Mouse (Mus musculus) kidney, postnatal 36 days (tissue): Measurements from ENCODE around the gene Prrt2.

ENCODE experiments used
- DNase-seq, 2 experiments: peaks; one replicate each; pipeline ENCODE4 v3.0.0; 2021 to 2022; ENCODE audit warnings: mixed read lengths in 2 of 2

Gene Prrt2

GRCm38 (mm10) chr7:127020901-127021562, at the start of gene Prrt2, which contains the start of gene Gm42742:
Prrt2 (minus strand) TSS chr7:127021211.
Gm42742 (minus strand) TSS chr7:127021097.
- DNase-seq = peak in 1 of 2 experiments; percentile 43

GRCm38 (mm10) chr7:127066317-127066716, 45.3 kb upstream of the Prrt2 start:
- DNase-seq = no peak

- DNase-seq = no peak
These were observed 44.5 kb upstream of the Prrt2 start for GRCm38 (mm10) chr7:127065538-127065937.

GRCm38 (mm10) chr7:127055026-127055585, 34.1 kb upstream of the Prrt2 start:
- no peak for DNase-seq

- peak; percentile 93 for DNase-seq
These were observed 21.1 kb upstream of the Prrt2 start, which contains the start of gene Kif22 for GRCm38 (mm10) chr7:127041851-127042672. Kif22 (minus strand) TSS chr7:127042471.

GRCm38 (mm10) chr7:127031244-127031643, 10.2 kb upstream of the Prrt2 start:
- no peak for DNase-seq

GRCm38 (mm10) chr7:127030172-127030571, 9.2 kb upstream of the Prrt2 start:
- DNase-seq = no peak

- DNase-seq = no peak
These were observed 6.9 kb upstream of the Prrt2 start for GRCm38 (mm10) chr7:127027885-127028284.

- DNase-seq = peak; percentile 100
These were observed 6.1 kb upstream of the Prrt2 start, which contains the start of gene Maz for GRCm38 (mm10) chr7:127026984-127027726. Maz (minus strand) TSS chr7:127027037.

- no peak for DNase-seq
These were observed 5.6 kb upstream of the Prrt2 start for GRCm38 (mm10) chr7:127026616-127026983.

GRCm38 (mm10) chr7:127026161-127026600, 5.2 kb upstream of the Prrt2 start:
- DNase-seq = peak; percentile 79 to 88

GRCm38 (mm10) chr7:127025556-127026160, 4.6 kb upstream of the Prrt2 start:
- DNase-seq = peak in 1 of 2 experiments; percentile 70

- DNase-seq = peak; percentile 90
These were observed 3.9 kb upstream of the Prrt2 start for GRCm38 (mm10) chr7:127024755-127025555.

GRCm38 (mm10) chr7:127023896-127024690, 3.1 kb upstream of the Prrt2 start:
- DNase-seq = no peak

- no peak for DNase-seq
These were observed 2.3 kb upstream of the Prrt2 start for GRCm38 (mm10) chr7:127023272-127023691.

GRCm38 (mm10) chr7:127022528-127023271, 1.7 kb upstream of the Prrt2 start:
- no peak for DNase-seq

- DNase-seq = no peak
These were observed 834 bp upstream of the Prrt2 start for GRCm38 (mm10) chr7:127021563-127022527.

GRCm38 (mm10) chr7:127020491-127020890, 520 bp downstream of the Prrt2 start:
- no peak for DNase-seq
